Mouse (Mus musculus): ENCODE results near the gene Prr14. TPM values are rescaled to one million over a fixed set of nuclear protein-coding genes. Genes with fewer than 3 reads are reported as not detected.
"Not testable (repeated sequence)": the region's sequence is repeated elsewhere in the genome, so short reads cannot be mapped to it uniquely, and the experiment has no call there.

Gene Prr14
- polyA plus RNA-seq, 1 experiment from 2014 or later, result 47.4 TPM

GRCm38 (mm10) chr7:127491846-127492245 is 32.4 kb downstream of the Prr14 start:
- Histone ChIP-seq H3K9me3 (replicated peaks) (no peaks in the 10 kb centered on the region), H3K36me3 (peaks cover 59% of the 10 kb centered on the region), H3K9ac (no peak overlapping the region), H3K4me3 (replicated peaks) (no peak overlapping the region), H3K27me3 (no peaks in the 10 kb centered on the region), H3K4me2 (no peak overlapping the region), H3K27ac (no peak overlapping the region), H3K4me1 (no peaks in the 10 kb centered on the region)
- WGBS, result 90% methylated on average over 3 of the region's 3 CpGs
- no peak for ATAC-seq (replicated peaks; ENCODE audit: low FRiP score)

DNA sequence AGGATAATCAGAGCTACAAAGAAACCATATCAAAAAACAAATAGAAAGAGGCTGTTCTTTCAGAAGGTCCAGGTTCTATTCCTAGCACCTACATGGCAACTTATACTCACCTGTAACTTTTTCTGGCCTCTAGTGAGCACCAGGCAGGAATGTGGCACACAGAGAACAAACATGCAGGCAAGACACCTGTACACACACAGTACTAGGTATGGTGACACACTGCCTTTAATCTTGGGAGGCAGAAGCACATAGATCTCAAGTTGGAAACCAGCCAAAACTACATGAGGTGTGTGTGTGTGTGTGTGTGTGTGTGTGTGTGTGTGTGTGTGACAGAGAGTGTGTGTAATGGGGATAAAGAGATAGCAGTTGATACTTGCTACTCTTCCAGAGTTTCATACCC is 35.2 kb downstream of the Prr14 start:
- Histone ChIP-seq H3K9ac (no peak overlapping the region), H3K27me3 (no peaks in the 10 kb centered on the region), H3K4me2 (no peak overlapping the region), H3K36me3 (peaks cover 33% of the 10 kb centered on the region), H3K4me3 (replicated peaks) (no peak overlapping the region), H3K27ac (no peak overlapping the region), H3K4me1 (no peaks in the 10 kb centered on the region), H3K9me3 (replicated peaks) (no peaks in the 10 kb centered on the region)
- no peak for ATAC-seq (replicated peaks; ENCODE audit: low FRiP score)

DNA sequence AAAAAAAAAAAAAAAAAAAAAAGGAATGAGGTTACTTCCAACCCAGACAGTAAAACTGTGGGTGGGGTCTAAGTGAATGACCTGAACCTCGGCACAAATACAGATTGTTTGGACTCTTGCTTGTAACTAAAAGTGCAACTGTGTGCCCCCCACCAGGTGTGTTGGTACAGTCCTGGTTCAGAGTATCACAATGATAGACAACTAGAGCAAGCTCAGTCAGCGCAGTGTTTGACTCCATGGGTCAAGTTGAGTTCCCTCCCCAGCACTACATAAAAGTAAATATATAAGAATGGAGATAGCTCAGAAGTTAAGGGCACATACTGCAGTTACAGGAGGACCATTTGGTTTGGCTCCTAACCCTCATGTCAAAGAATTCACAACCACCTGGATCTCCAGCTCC is 38.0 kb downstream of the Prr14 start:
- H3K36me3 ChIP-seq, result peaks cover 6% of the 10 kb centered on the region
- no peaks in the 10 kb centered on the region for H3K4me1 ChIP-seq
- H3K4me3 ChIP-seq (replicated peaks), result no peak overlapping the region
- H3K9ac ChIP-seq, result no peak overlapping the region
- H3K4me2 ChIP-seq, result no peak overlapping the region
- no peak for ATAC-seq (replicated peaks; ENCODE audit: low FRiP score)
- H3K9me3 ChIP-seq (replicated peaks), result no peaks in the 10 kb centered on the region
- no peaks in the 10 kb centered on the region for H3K27me3 ChIP-seq
- WGBS, result 71% methylated on average over 2 of the region's 2 CpGs
- H3K27ac ChIP-seq, result no peak overlapping the region

- no peaks in the 10 kb centered on the region for H3K36me3 ChIP-seq
- no peaks in the 10 kb centered on the region for H3K9me3 ChIP-seq (replicated peaks)
- H3K4me2 ChIP-seq, result no peak overlapping the region
- H3K27me3 ChIP-seq, result no peaks in the 10 kb centered on the region
- no peak overlapping the region for H3K27ac ChIP-seq
- no peak overlapping the region for H3K4me3 ChIP-seq (replicated peaks)
- no peak overlapping the region for H3K9ac ChIP-seq
- H3K4me1 ChIP-seq, result no peaks in the 10 kb centered on the region
- ATAC-seq (replicated peaks; ENCODE audit: low FRiP score), result no peak
- WGBS, result 34% methylated on average over 3 of the region's 3 CpGs
Observed at GRCm38 (mm10) chr7:127498407-127498806, 39.0 kb downstream of the Prr14 start.

DNA sequence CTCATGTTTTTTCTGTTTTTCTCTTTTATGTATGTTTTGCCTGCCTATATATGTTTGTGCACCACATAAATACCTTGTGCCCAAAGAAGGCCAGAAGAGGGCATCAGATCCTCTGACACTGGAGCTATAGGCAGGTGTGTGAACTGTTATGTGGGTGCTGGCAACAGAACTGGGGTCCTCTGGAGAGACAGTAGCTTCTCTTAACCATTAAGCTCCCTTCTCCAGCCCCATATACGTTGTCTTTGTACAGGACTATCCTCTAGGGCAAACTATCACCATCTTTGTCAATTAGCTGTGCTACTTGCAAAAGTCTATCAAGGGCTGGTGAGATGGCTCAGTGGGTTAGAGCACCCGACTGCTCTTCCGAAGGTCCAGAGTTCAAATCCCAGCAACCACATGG is 48.9 kb downstream of the Prr14 start:
- H3K4me1 ChIP-seq, result peaks cover 13% of the 10 kb centered on the region
- H3K27ac ChIP-seq, result no peak overlapping the region
- no peaks in the 10 kb centered on the region for H3K9me3 ChIP-seq (replicated peaks)
- H3K4me2 ChIP-seq, result no peak overlapping the region
- no peaks in the 10 kb centered on the region for H3K36me3 ChIP-seq
- 92% methylated on average over 3 of the region's 3 CpGs for WGBS
- no peak overlapping the region for H3K4me3 ChIP-seq (replicated peaks)
- no peak overlapping the region for H3K9ac ChIP-seq
- no peaks in the 10 kb centered on the region for H3K27me3 ChIP-seq
- ATAC-seq (replicated peaks; ENCODE audit: low FRiP score), result no peak

DNA sequence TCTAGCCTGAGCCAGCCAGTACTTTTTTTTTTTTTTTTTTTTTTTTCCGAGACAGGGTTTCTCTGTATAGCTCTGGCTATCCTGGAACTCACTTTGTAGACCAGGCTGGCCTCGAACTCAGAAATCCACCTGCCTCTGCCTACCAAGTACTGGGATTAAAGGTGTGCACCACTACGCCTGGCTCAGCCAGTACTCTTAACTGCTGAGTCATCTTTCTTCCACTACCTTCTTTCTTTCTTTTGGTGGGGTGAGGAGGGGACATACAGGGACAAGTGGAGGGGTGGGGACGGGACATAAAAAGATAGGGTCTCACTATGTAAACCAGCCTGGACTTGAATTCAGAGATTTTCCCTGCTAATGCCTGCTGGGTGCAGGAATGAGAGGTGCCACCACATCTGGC is 50.4 kb downstream of the Prr14 start:
- peaks cover 22% of the 10 kb centered on the region for H3K4me1 ChIP-seq

GRCm38 (mm10) chr7:127511241-127511640 is 51.8 kb downstream of the Prr14 start:
- Histone ChIP-seq H3K36me3 (peaks cover 26% of the 10 kb centered on the region), H3K9ac (peak overlapping the region; percentile 85; the same call in 1 of the 2 replicates), H3K9me3 (replicated peaks) (no peaks in the 10 kb centered on the region), H3K27ac (peak overlapping the region; percentile 99), H3K27me3 (no peaks in the 10 kb centered on the region), H3K4me3 (replicated peaks) (peak overlapping the region; percentile 87), H3K4me1 (peaks cover 22% of the 10 kb centered on the region), H3K4me2 (peak overlapping the region; percentile 56)
- no peak for ATAC-seq (replicated peaks; ENCODE audit: low FRiP score)
- WGBS, result 27% methylated on average over 8 of the region's 8 CpGs

More for the DNA sequence above, 50.4 kb downstream of the Prr14 start:
- peaks cover 12% of the 10 kb centered on the region for H3K36me3 ChIP-seq
- not testable (repeated sequence) for H3K27ac ChIP-seq; H3K4me3 ChIP-seq (replicated peaks); H3K9ac ChIP-seq; H3K4me2 ChIP-seq; ATAC-seq (replicated peaks; ENCODE audit: low FRiP score); H3K9me3 ChIP-seq (replicated peaks); H3K27me3 ChIP-seq
- WGBS, result 79% methylated on average over 4 of the region's 4 CpGs

DNA sequence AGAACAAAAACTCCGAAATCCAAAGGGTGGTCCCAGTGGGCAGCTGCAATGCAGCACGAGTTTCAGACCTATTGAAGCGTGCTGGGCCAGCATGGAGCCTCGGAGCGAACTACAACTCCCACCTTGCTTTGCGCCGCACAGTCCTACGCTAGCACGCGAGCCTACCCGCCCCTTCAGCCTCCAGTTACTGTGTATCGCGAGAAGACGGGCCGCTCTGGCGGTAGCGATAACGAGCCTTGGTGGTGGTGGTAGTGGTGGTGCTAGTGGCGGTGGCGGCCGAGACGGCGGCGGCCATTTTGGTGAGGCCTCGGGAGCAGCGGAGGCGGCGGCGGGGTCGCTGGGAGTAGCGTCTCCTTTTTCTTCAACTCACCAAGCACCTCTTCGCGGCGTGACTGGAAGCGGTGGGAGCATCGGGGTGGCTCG is 52.4 kb downstream of the Prr14 start, which contains the start of gene Srcap:
Gene Srcap (plus strand): TSS at position 176 of the 423 bp plus-strand sequence.
- peak within 1 kb of the TSS; percentile 56 for H3K4me2 ChIP-seq
- H3K9ac ChIP-seq, result peak within 1 kb of the TSS; percentile 85
- H3K4me3 ChIP-seq (replicated peaks), result peak within 1 kb of the TSS; percentile 87
- peak within 1 kb of the TSS; percentile 99 for H3K27ac ChIP-seq
- peaks cover 22% of the 10 kb centered on the region for H3K4me1 ChIP-seq
- WGBS, result under 1% methylated on average over 37 of the region's 37 CpGs
- H3K36me3 ChIP-seq, result peaks cover 31% of the 10 kb centered on the region
- H3K27me3 ChIP-seq, result no peaks in the 10 kb centered on the region
- ATAC-seq (replicated peaks; ENCODE audit: low FRiP score), result peak; percentile 98
- H3K9me3 ChIP-seq (replicated peaks), result no peaks in the 10 kb centered on the region

GRCm38 (mm10) chr7:127512231-127513015 is 53.0 kb downstream of the Prr14 start:
- H3K27me3 ChIP-seq, result no peaks in the 10 kb centered on the region
- peak overlapping the region; percentile 87 for H3K4me3 ChIP-seq (replicated peaks)
- peak; percentile 87 for ATAC-seq (replicated peaks; ENCODE audit: low FRiP score)
- H3K9ac ChIP-seq, result peak overlapping the region; percentile 85
- peaks cover 37% of the 10 kb centered on the region for H3K36me3 ChIP-seq
- peak overlapping the region; percentile 56 for H3K4me2 ChIP-seq
- WGBS, result 1% methylated on average over 45 of the region's 93 CpGs
- peak overlapping the region; percentile 99 for H3K27ac ChIP-seq
- H3K9me3 ChIP-seq (replicated peaks), result no peaks in the 10 kb centered on the region
- H3K4me1 ChIP-seq, result peaks cover 22% of the 10 kb centered on the region

- peak overlapping the region; percentile 87 for H3K4me3 ChIP-seq (replicated peaks)
- peaks cover 43% of the 10 kb centered on the region for H3K36me3 ChIP-seq
- H3K27me3 ChIP-seq, result no peaks in the 10 kb centered on the region
- peak overlapping the region; percentile 99 for H3K27ac ChIP-seq
- no peaks in the 10 kb centered on the region for H3K9me3 ChIP-seq (replicated peaks)
- 21% methylated on average over 8 of the region's 8 CpGs for WGBS
- H3K4me2 ChIP-seq, result peak overlapping the region; percentile 56
- peaks cover 22% of the 10 kb centered on the region for H3K4me1 ChIP-seq
- 0 out of 2 replicates have a peak overlapping the region, but pooled peaks have one; percentile 85 for H3K9ac ChIP-seq
- ATAC-seq (replicated peaks; ENCODE audit: low FRiP score), result no peak
Observed at GRCm38 (mm10) chr7:127513016-127513390, 53.6 kb downstream of the Prr14 start.

GRCm38 (mm10) chr7:127513781-127514180 is 54.4 kb downstream of the Prr14 start:
- no peaks in the 10 kb centered on the region for H3K9me3 ChIP-seq (replicated peaks)
- H3K4me1 ChIP-seq, result peaks cover 22% of the 10 kb centered on the region
- H3K27ac ChIP-seq, result peak overlapping the region; percentile 99
- 64% methylated on average over 3 of the region's 3 CpGs for WGBS
- H3K4me3 ChIP-seq (replicated peaks), result peak overlapping the region; percentile 87
- H3K9ac ChIP-seq, result 0 out of 2 replicates have a peak overlapping the region, but pooled peaks have one; percentile 8
- H3K4me2 ChIP-seq, result peak overlapping the region; percentile 56
- peaks cover 49% of the 10 kb centered on the region for H3K36me3 ChIP-seq
- no peaks in the 10 kb centered on the region for H3K27me3 ChIP-seq
- ATAC-seq (replicated peaks; ENCODE audit: low FRiP score), result no peak

- WGBS, result 88% methylated on average over 7 of the region's 7 CpGs
- ATAC-seq (replicated peaks; ENCODE audit: low FRiP score), result no peak
Observed at GRCm38 (mm10) chr7:127515846-127516245, 56.4 kb downstream of the Prr14 start.

More at GRCm38 (mm10) chr7:127515846-127516245, 56.4 kb downstream of the Prr14 start:
- peaks cover 17% of the 10 kb centered on the region for H3K4me1 ChIP-seq
- no peaks in the 10 kb centered on the region for H3K9me3 ChIP-seq (replicated peaks)
- no peak overlapping the region for H3K4me2 ChIP-seq
- H3K4me3 ChIP-seq (replicated peaks), result no peak overlapping the region
- H3K27me3 ChIP-seq, result no peaks in the 10 kb centered on the region
- peaks cover 68% of the 10 kb centered on the region for H3K36me3 ChIP-seq
- H3K27ac ChIP-seq, result no peak overlapping the region
- no peak overlapping the region for H3K9ac ChIP-seq
